Mouse (Mus musculus) ES-E14 (cell line): ENCODE data around the gene Cib2.

Source experiments
- CHD2 ChIP-seq: IDR thresholded peaks from 2 replicates; pipeline ENCODE4 v1.6.1; 2014; ENCODE audit warnings: mild to moderate bottlenecking, low read depth, low read length, inconsistent platforms
- MAFK ChIP-seq: IDR thresholded peaks from 2 replicates; pipeline ENCODE4 v1.6.1; 2014; ENCODE audit warnings: mild to moderate bottlenecking, low read depth, low read length, inconsistent platforms; ENCODE audit not compliant: insufficient read depth
- ZC3H11A ChIP-seq: IDR thresholded peaks from 2 replicates; pipeline ENCODE4 v1.6.1; 2012; ENCODE audit warnings: low read depth, mild to moderate bottlenecking, inconsistent platforms, low read length, borderline replicate concordance
- ZNF384 ChIP-seq: IDR thresholded peaks from 2 replicates; pipeline ENCODE4 v1.6.1; 2012; ENCODE audit warnings: low read depth, low read length, inconsistent platforms

DNA sequence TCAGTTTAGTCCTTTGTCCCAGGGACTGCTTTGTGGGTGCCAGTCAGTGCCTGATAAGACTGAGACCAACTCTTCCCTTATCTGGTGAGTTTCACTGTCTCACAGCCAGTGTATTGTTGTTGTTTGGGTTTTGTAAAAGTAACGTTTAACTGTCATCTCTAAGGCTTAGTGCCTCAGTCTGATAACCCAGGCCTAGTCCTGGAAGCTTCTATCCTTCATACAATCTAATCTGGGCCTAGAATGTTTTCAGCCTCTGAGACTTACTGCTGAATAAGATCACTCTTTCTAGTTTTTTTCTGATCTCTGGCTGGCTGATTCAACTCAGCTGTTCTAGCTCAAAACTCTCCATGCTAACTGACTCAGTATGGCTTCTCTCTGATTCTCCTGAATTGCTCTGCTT, 23.7 kb upstream of the Cib2 start:
- TF ChIP-seq MAFK: no peak
- TF ChIP-seq ZC3H11A: no peak
- TF ChIP-seq ZNF384: no peak
- no peak for TF ChIP-seq CHD2
